Mouse (Mus musculus): Measurements from ENCODE around the gene Ablim1. TPM values are rescaled to one million over a fixed set of nuclear protein-coding genes. Genes with fewer than 3 reads are reported as not detected.

Ablim1 gene
- polyA plus RNA-seq, 2 experiments, result 3.0 to 4.7 TPM

- Histone ChIP-seq H3K27me3 (ENCODE audit: control insufficient read depth, insufficient read depth, low read length) (peaks cover 15% of the 10 kb centered on the region), H3K4me1 (replicated peaks; ENCODE audit: control insufficient read depth in 2 of 2, insufficient read depth in 2 of 2, low read length in 1 of 2) (no peaks in the 10 kb centered on the region), H3K9ac (replicated peaks) (no peak overlapping the region), H3K9me3 (ENCODE audit: control insufficient read depth, low read length) (no peaks in the 10 kb centered on the region), H3K4me2 (ENCODE audit: low read depth) (no peak overlapping the region), H3K4me3 (ENCODE audit: insufficient read depth in 1 of 2, low read depth in 2 of 2, low read length in 2 of 2) (no peak overlapping the region), H3K27ac (no peak overlapping the region), H3K36me3 (replicated peaks; ENCODE audit: control insufficient read depth, insufficient read depth, low read depth) (no peaks in the 10 kb centered on the region)
- WGBS (ENCODE audit: insufficient replicate concordance), result 50% methylated on average over 13 of the region's 13 CpGs
- no peak for DNase-seq (ENCODE audit: low read depth in 3 of 3, low spot score in 3 of 3)
- TF ChIP-seq EP300 (IDR thresholded peaks at IDR 0.05; ENCODE audit: low read depth) (no peak), CTCF (IDR thresholded peaks at IDR 0.05; ENCODE audit: low read depth) (no peak)
- no peak for ATAC-seq (ENCODE audit: insufficient read depth)
These were observed 307.9 kb downstream of the Ablim1 start for GRCm38 (mm10) chr19:57006841-57007240.

- no peak for DNase-seq (ENCODE audit: low read depth in 3 of 3, low spot score in 3 of 3)
- H3K27me3 ChIP-seq (ENCODE audit: control insufficient read depth, insufficient read depth, low read length), result peaks cover 15% of the 10 kb centered on the region
- no peaks in the 10 kb centered on the region for H3K9me3 ChIP-seq (ENCODE audit: control insufficient read depth, low read length)
- ATAC-seq (ENCODE audit: insufficient read depth), result no peak
- TF ChIP-seq EP300 (IDR thresholded peaks at IDR 0.05; ENCODE audit: low read depth) (no peak), CTCF (IDR thresholded peaks at IDR 0.05; ENCODE audit: low read depth) (no peak)
- H3K36me3 ChIP-seq (replicated peaks; ENCODE audit: control insufficient read depth, insufficient read depth, low read depth), result no peaks in the 10 kb centered on the region
- 66% methylated on average over 4 of the region's 4 CpGs for WGBS (ENCODE audit: insufficient replicate concordance)
- H3K4me3 ChIP-seq (ENCODE audit: insufficient read depth in 1 of 2, low read depth in 2 of 2, low read length in 2 of 2), result no peak overlapping the region
- no peak overlapping the region for H3K9ac ChIP-seq (replicated peaks)
- H3K27ac ChIP-seq, result no peak overlapping the region
- no peaks in the 10 kb centered on the region for H3K4me1 ChIP-seq (replicated peaks; ENCODE audit: control insufficient read depth in 2 of 2, insufficient read depth in 2 of 2, low read length in 1 of 2)
- H3K4me2 ChIP-seq (ENCODE audit: low read depth), result no peak overlapping the region
These were observed 309.7 kb downstream of the Ablim1 start for GRCm38 (mm10) chr19:57005062-57005461.

GRCm38 (mm10) chr19:57003460-57003810 is 311.3 kb downstream of the Ablim1 start:
- no peak for DNase-seq (ENCODE audit: low read depth in 3 of 3, low spot score in 3 of 3)
- Histone ChIP-seq H3K4me3 (ENCODE audit: insufficient read depth in 1 of 2, low read depth in 2 of 2, low read length in 2 of 2) (no peak overlapping the region), H3K9ac (replicated peaks) (no peak overlapping the region), H3K36me3 (replicated peaks; ENCODE audit: control insufficient read depth, insufficient read depth, low read depth) (no peaks in the 10 kb centered on the region), H3K27me3 (ENCODE audit: control insufficient read depth, insufficient read depth, low read length) (peaks cover 11% of the 10 kb centered on the region), H3K4me2 (ENCODE audit: low read depth) (no peak overlapping the region), H3K9me3 (ENCODE audit: control insufficient read depth, low read length) (no peaks in the 10 kb centered on the region), H3K4me1 (replicated peaks; ENCODE audit: control insufficient read depth in 2 of 2, insufficient read depth in 2 of 2, low read length in 1 of 2) (no peaks in the 10 kb centered on the region), H3K27ac (no peak overlapping the region)
- no peak for TF ChIP-seq CTCF (IDR thresholded peaks at IDR 0.05; ENCODE audit: low read depth)
- no peak for TF ChIP-seq EP300 (IDR thresholded peaks at IDR 0.05; ENCODE audit: low read depth)
- ATAC-seq (ENCODE audit: insufficient read depth), result no peak
- WGBS (ENCODE audit: insufficient replicate concordance), result 41% methylated on average over 7 of the region's 7 CpGs

- DNase-seq (ENCODE audit: low read depth in 3 of 3, low spot score in 3 of 3) (no peak), ATAC-seq (ENCODE audit: insufficient read depth) (no peak)
- H3K4me1 ChIP-seq (replicated peaks; ENCODE audit: control insufficient read depth in 2 of 2, insufficient read depth in 2 of 2, low read length in 1 of 2), result no peaks in the 10 kb centered on the region
- H3K27ac ChIP-seq, result no peak overlapping the region
- no peak for TF ChIP-seq EP300 (IDR thresholded peaks at IDR 0.05; ENCODE audit: low read depth)
- TF ChIP-seq CTCF (IDR thresholded peaks at IDR 0.05; ENCODE audit: low read depth), result no peak
- no peak overlapping the region for H3K9ac ChIP-seq (replicated peaks)
- 56% methylated on average over 12 of the region's 12 CpGs for WGBS (ENCODE audit: insufficient replicate concordance)
- no peaks in the 10 kb centered on the region for H3K36me3 ChIP-seq (replicated peaks; ENCODE audit: control insufficient read depth, insufficient read depth, low read depth)
- H3K27me3 ChIP-seq (ENCODE audit: control insufficient read depth, insufficient read depth, low read length), result peaks cover 6% of the 10 kb centered on the region
- no peak overlapping the region for H3K4me3 ChIP-seq (ENCODE audit: insufficient read depth in 1 of 2, low read depth in 2 of 2, low read length in 2 of 2)
- H3K4me2 ChIP-seq (ENCODE audit: low read depth), result no peak overlapping the region
- H3K9me3 ChIP-seq (ENCODE audit: control insufficient read depth, low read length), result no peaks in the 10 kb centered on the region
These were observed 311.8 kb downstream of the Ablim1 start for GRCm38 (mm10) chr19:57002741-57003459.

- Histone ChIP-seq H3K9ac (replicated peaks) (no peak overlapping the region), H3K4me1 (replicated peaks; ENCODE audit: control insufficient read depth in 2 of 2, insufficient read depth in 2 of 2, low read length in 1 of 2) (no peaks in the 10 kb centered on the region), H3K27ac (no peak overlapping the region), H3K27me3 (ENCODE audit: control insufficient read depth, insufficient read depth, low read length) (no peaks in the 10 kb centered on the region; the same call in 1 of the 2 replicates), H3K4me2 (ENCODE audit: low read depth) (no peak overlapping the region), H3K9me3 (ENCODE audit: control insufficient read depth, low read length) (no peaks in the 10 kb centered on the region), H3K36me3 (replicated peaks; ENCODE audit: control insufficient read depth, insufficient read depth, low read depth) (no peaks in the 10 kb centered on the region), H3K4me3 (ENCODE audit: insufficient read depth in 1 of 2, low read depth in 2 of 2, low read length in 2 of 2) (no peak overlapping the region)
- ATAC-seq (ENCODE audit: insufficient read depth) (no peak), DNase-seq (ENCODE audit: low read depth in 3 of 3, low spot score in 3 of 3) (no peak)
- no peak for TF ChIP-seq EP300 (IDR thresholded peaks at IDR 0.05; ENCODE audit: low read depth)
- TF ChIP-seq CTCF (IDR thresholded peaks at IDR 0.05; ENCODE audit: low read depth), result no peak
- WGBS (ENCODE audit: insufficient replicate concordance), result 69% methylated on average over 4 of the region's 4 CpGs
These were observed 312.8 kb downstream of the Ablim1 start for GRCm38 (mm10) chr19:57001926-57002325.
